Mouse (Mus musculus) 3T3-L1 (cell line): ENCODE data around the gene Olfr118.
"Not testable (repeated sequence)": the region's sequence is repeated elsewhere in the genome, so short reads cannot be mapped to it uniquely, and the experiment has no call there.

Source experiments
- DNase-seq: peaks from one replicate; pipeline ENCODE4 v3.0.0-alpha.2; 2015; ENCODE audit warnings: low read depth, low spot score

Gene Olfr118

GRCm38 (mm10) chr17:37666688-37667087 is at the start of gene Olfr118:
Gene Olfr118 (plus strand): TSS chr17:37666988.
- no peak for DNase-seq

GRCm38 (mm10) chr17:37627009-37627408 is 39.8 kb upstream of the Olfr118 start, which contains the start of the genes Olfr115 and Olfr116:
Gene Olfr115 (minus strand): TSS chr17:37627109.
Gene Olfr116 (minus strand): TSS chr17:37627199.
- DNase-seq, result no peak

- no peak for DNase-seq
These were observed 3.1 kb upstream of the Olfr118 start, which contains the start of gene Olfr117 for GRCm38 (mm10) chr17:37663682-37664081. Gene Olfr117 (minus strand): TSS chr17:37663782.

- not testable (repeated sequence) for DNase-seq
These were observed 29.5 kb downstream of the Olfr118 start, which contains the start of gene Olfr119 for GRCm38 (mm10) chr17:37696264-37696663. Gene Olfr119 (plus strand): TSS chr17:37696564.

- no peak for DNase-seq
These were observed 54.7 kb downstream of the Olfr118 start, which contains the start of gene Olfr120 for GRCm38 (mm10) chr17:37721508-37721907. Gene Olfr120 (plus strand): TSS chr17:37721808.
